Mouse (Mus musculus) stomach, embryonic 14.5 days (tissue): ENCODE results near the gene Wwc2. TPM values are rescaled to one million over a fixed set of nuclear protein-coding genes. Genes with fewer than 3 reads are reported as not detected.

Source experiments
- ATAC-seq: fragments of 200-750 bp; cut with Nextera tagmentation; 2 replicates; pipeline ENCODE4 v1.8.0; 2017; ENCODE audit warnings: low read depth, moderate TSS enrichment; ENCODE audit not compliant: insufficient number of reproducible peaks, insufficient read depth, low FRiP score
- H3K27ac ChIP-seq: fragments of 300-500 bp; sonication (generic); 2 replicates; pipeline ENCODE4 v1.5.1; 2014; ENCODE audit warnings: mild to moderate bottlenecking, low read length, moderate library complexity, mixed read lengths
- H3K27me3 ChIP-seq: fragments of 300-500 bp; sonication (generic); 2 replicates; pipeline ENCODE4 v1.6.1; 2014; ENCODE audit warnings: low read length, control low read depth, mixed read lengths; ENCODE audit not compliant: control insufficient read depth, insufficient read depth
- H3K36me3 ChIP-seq: fragments of 300-500 bp; sonication (generic); 2 replicates; pipeline ENCODE4 v1.6.1; 2014; ENCODE audit warnings: mild to moderate bottlenecking, control low read depth, low read length, moderate library complexity, mixed read lengths; ENCODE audit not compliant: control insufficient read depth, insufficient read depth
- H3K4me1 ChIP-seq: fragments of 300-500 bp; sonication (generic); 2 replicates; pipeline ENCODE4 v1.6.1; 2014; ENCODE audit warnings: low read length, control low read depth, mixed read lengths; ENCODE audit not compliant: control insufficient read depth, insufficient read depth
- H3K4me2 ChIP-seq: fragments of 300-500 bp; sonication (generic); replicated peaks from 2 replicates; pipeline ENCODE4 v1.6.1; 2014; ENCODE audit warnings: low read depth, low read length, control low read depth
- H3K4me3 ChIP-seq: fragments of 300-500 bp; sonication (generic); 2 replicates; pipeline ENCODE4 v1.5.1; 2014; ENCODE audit warnings: low read depth, low read length, control low read depth
- H3K9ac ChIP-seq: fragments of 300-500 bp; sonication (generic); replicated peaks from 2 replicates; pipeline ENCODE4 v1.6.1; 2014; ENCODE audit warnings: low read depth, mild to moderate bottlenecking, control low read depth, low read length, moderate library complexity, mixed read lengths
- H3K9me3 ChIP-seq: fragments of 300-500 bp; sonication (generic); 2 replicates; pipeline ENCODE4 v1.6.1; 2016; ENCODE audit warnings: low read depth, low read length, control low read depth; ENCODE audit not compliant: control insufficient read depth
- WGBS: fragments of 180-500 bp; shearing (Covaris S2); extraction: QIAGEN DNeasy Blood & Tissue Kit; methylation state at CpG from one replicate; pipeline ENCODE4 v1.1.7; 2014; 5-methylcytosine and 5-hydroxymethylcytosine counted together
- polyA plus RNA-seq: library from polyadenylated mRNA; unstranded; fragments of >200 nt; fragmentation: Nextera tagmentation; extraction: Ambion mirVana; gene quantifications from 2 replicates; pipeline ENCODE4 v1.2.1, GENCODE M21; 2014

Wwc2 gene
- polyA plus RNA-seq, 1 experiment from 2014 or later: 12.0 TPM

DNA sequence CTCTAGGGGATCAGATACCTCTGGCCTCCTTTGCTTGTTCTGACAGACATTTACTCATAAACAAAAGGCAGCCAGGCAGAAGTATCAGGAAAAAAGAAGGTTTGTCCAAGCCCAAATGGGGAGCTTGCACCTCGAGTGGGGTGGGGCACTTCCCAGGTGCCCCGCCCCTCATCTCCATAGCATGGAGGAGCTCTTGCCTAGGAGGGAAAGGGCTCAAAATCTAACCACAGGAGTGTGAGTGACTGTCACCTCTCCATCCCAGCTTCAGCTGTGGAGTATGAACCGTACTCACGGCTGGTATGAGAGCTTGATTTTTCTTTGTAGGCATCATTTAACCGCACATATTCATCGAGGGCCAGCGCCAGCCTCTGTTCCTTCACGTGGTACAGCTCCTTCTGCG lies 90.4 kb downstream of the Wwc2 start:
- ATAC-seq: no peak
- no peak overlapping the region for H3K9ac ChIP-seq
- no peak overlapping the region for H3K27ac ChIP-seq
- H3K4me1 ChIP-seq: no peaks in the 10 kb centered on the region
- WGBS: 93% methylated on average over 9 of the region's 9 CpGs
- no peak overlapping the region for H3K4me3 ChIP-seq
- no peaks in the 10 kb centered on the region for H3K27me3 ChIP-seq
- no peak overlapping the region for H3K4me2 ChIP-seq
- H3K36me3 ChIP-seq: no peaks in the 10 kb centered on the region; the same call in 1 of the 2 replicates
- H3K9me3 ChIP-seq: no peaks in the 10 kb centered on the region

- Histone ChIP-seq H3K27me3 (no peaks in the 10 kb centered on the region), H3K4me1 (no peaks in the 10 kb centered on the region), H3K9ac (no peak overlapping the region), H3K4me3 (no peak overlapping the region), H3K9me3 (no peaks in the 10 kb centered on the region), H3K36me3 (no peaks in the 10 kb centered on the region; the same call in 1 of the 2 replicates), H3K27ac (no peak overlapping the region), H3K4me2 (no peak overlapping the region)
- no peak for ATAC-seq
- 96% methylated on average over 3 of the region's 3 CpGs for WGBS
These were observed 90.8 kb downstream of the Wwc2 start for GRCm38 (mm10) chr8:47899891-47900290.

DNA sequence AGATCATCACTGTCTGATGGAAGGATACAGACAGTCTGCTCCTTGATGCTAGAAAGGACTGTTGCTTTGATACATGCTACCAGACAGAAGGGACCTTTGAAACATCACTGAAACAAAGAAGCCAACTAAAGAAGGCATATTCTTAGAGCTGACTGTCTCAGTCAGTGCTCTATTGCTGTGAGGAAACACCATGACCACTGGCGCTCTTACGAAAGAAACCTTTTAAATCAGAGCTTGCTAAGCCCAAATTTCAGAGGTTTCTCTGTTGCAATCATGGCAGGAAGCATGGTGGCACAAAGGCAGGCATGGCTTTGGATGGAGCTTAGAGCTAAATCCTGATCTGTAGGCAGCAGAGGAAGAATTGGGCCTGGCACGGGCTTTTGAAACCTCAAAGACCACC lies 98.3 kb downstream of the Wwc2 start:
- WGBS: 81% methylated on average over 3 of the region's 3 CpGs
- Histone ChIP-seq H3K4me1 (no peaks in the 10 kb centered on the region), H3K9me3 (no peaks in the 10 kb centered on the region), H3K36me3 (no peaks in the 10 kb centered on the region; the same call in 1 of the 2 replicates), H3K4me3 (no peak overlapping the region), H3K4me2 (no peak overlapping the region), H3K27ac (no peak overlapping the region), H3K9ac (no peak overlapping the region), H3K27me3 (no peaks in the 10 kb centered on the region)
- ATAC-seq: no peak

DNA sequence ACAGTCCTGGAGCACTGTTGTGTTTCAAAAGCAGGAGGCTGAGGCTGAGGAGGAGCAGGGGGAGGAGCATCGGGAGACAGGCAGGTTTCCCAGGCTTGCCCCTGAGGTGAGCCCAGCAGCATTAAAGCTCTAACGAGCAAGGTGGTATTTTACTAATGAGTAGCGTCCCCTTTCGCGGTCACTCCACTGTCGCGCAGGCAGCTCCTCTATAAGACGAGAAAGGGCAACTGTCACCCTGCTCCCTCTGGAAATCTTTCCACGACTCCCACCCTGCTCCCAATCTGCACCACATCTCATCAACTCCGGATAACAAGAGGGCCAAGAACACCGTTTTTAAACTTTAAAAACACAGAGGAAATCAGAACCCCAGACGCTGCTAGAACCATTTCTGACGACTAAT lies 99.1 kb downstream of the Wwc2 start:
- no peak for ATAC-seq
- no peak overlapping the region for H3K9ac ChIP-seq
- no peak overlapping the region for H3K4me2 ChIP-seq
- no peaks in the 10 kb centered on the region for H3K4me1 ChIP-seq
- WGBS: 74% methylated on average over 13 of the region's 13 CpGs
- H3K27me3 ChIP-seq: no peaks in the 10 kb centered on the region
- H3K36me3 ChIP-seq: no peaks in the 10 kb centered on the region; the same call in 1 of the 2 replicates
- H3K4me3 ChIP-seq: no peak overlapping the region
- H3K9me3 ChIP-seq: no peaks in the 10 kb centered on the region
- H3K27ac ChIP-seq: no peak overlapping the region

DNA sequence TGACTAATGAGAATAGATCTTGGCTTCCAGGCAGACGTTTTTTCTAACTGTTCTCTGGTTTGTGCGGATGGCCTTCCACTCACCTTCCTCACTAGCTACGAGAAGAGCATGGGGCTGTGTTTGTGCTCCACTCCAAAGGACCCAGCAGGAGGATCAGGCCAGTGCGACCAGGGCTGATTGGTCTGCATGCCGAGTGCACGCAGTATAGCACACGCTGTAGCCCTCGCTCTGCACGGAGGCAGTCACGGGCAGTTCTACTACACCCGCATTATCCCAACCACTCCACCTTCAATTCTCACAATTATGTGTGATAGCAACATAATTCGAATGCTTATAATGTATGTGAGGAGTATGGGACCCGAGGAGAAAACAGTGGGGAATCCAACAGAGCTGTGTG lies 99.9 kb downstream of the Wwc2 start:
- Histone ChIP-seq H3K9ac (no peak overlapping the region), H3K4me2 (no peak overlapping the region), H3K4me3 (no peak overlapping the region), H3K27ac (no peak overlapping the region), H3K27me3 (no peaks in the 10 kb centered on the region), H3K4me1 (no peaks in the 10 kb centered on the region), H3K36me3 (no peaks in the 10 kb centered on the region; the same call in 1 of the 2 replicates), H3K9me3 (no peaks in the 10 kb centered on the region)
- WGBS: 81% methylated on average over 13 of the region's 13 CpGs
- ATAC-seq: no peak

GRCm38 (mm10) chr8:47889936-47890813 lies 100.5 kb downstream of the Wwc2 start:
- H3K4me2 ChIP-seq: no peak overlapping the region
- 68% methylated on average over 23 of the region's 23 CpGs for WGBS
- no peak for ATAC-seq

GRCm38 (mm10) chr8:47888841-47889570 lies 101.7 kb downstream of the Wwc2 start:
- H3K9ac ChIP-seq: no peak overlapping the region
- no peak overlapping the region for H3K4me2 ChIP-seq
- no peak overlapping the region for H3K4me3 ChIP-seq
- H3K36me3 ChIP-seq: peaks cover 4% of the 10 kb centered on the region; the same call in 1 of the 2 replicates
- WGBS: 52% methylated on average over 11 of the region's 11 CpGs
- no peaks in the 10 kb centered on the region for H3K27me3 ChIP-seq
- no peaks in the 10 kb centered on the region for H3K4me1 ChIP-seq
- no peak overlapping the region for H3K27ac ChIP-seq
- H3K9me3 ChIP-seq: no peaks in the 10 kb centered on the region
- ATAC-seq: no peak

More at GRCm38 (mm10) chr8:47889936-47890813, 100.5 kb downstream of the Wwc2 start:
- no peaks in the 10 kb centered on the region; the same call in 1 of the 2 replicates for H3K36me3 ChIP-seq
- H3K9me3 ChIP-seq: no peaks in the 10 kb centered on the region
- H3K9ac ChIP-seq: no peak overlapping the region
- H3K4me1 ChIP-seq: no peaks in the 10 kb centered on the region
- no peak overlapping the region for H3K27ac ChIP-seq
- H3K4me3 ChIP-seq: no peak overlapping the region
- H3K27me3 ChIP-seq: no peaks in the 10 kb centered on the region

- peaks cover 8% of the 10 kb centered on the region; the same call in 1 of the 2 replicates for H3K36me3 ChIP-seq
- H3K4me2 ChIP-seq: no peak overlapping the region
- H3K9me3 ChIP-seq: no peaks in the 10 kb centered on the region
- H3K4me1 ChIP-seq: no peaks in the 10 kb centered on the region
- H3K27ac ChIP-seq: no peak overlapping the region
- no peaks in the 10 kb centered on the region for H3K27me3 ChIP-seq
- WGBS: 68% methylated on average over 5 of the region's 5 CpGs
- no peak for ATAC-seq
- H3K4me3 ChIP-seq: no peak overlapping the region
- H3K9ac ChIP-seq: no peak overlapping the region
These were observed 106.4 kb downstream of the Wwc2 start for GRCm38 (mm10) chr8:47884306-47884705.
